Mouse (Mus musculus): Measurements from ENCODE around the gene Ccdc13. TPM values are rescaled to one million over a fixed set of nuclear protein-coding genes. Genes with fewer than 3 reads are reported as not detected.

Ccdc13 gene
- total and polyA plus RNA-seq, 3 experiments, result 0.25 TPM; not detected in 2

GRCm38 (mm10) chr9:121868236-121868635 lies 29.0 kb upstream of the Ccdc13 start:
- H3K9me3 ChIP-seq (replicated peaks; ENCODE audit: low read length), result no peaks in the 10 kb centered on the region
- DNase-seq (ENCODE audit: extremely low read depth), result no peak
- H3K36me3 ChIP-seq (replicated peaks in 1 of 2; ENCODE audit: control insufficient read depth in 1 of 2, insufficient read depth in 1 of 2, low read length in 1 of 2), result no peaks in the 10 kb centered on the region
- H3K27me3 ChIP-seq (replicated peaks), result peaks cover 8% of the 10 kb centered on the region
- no peaks in the 10 kb centered on the region for H3K4me1 ChIP-seq (ENCODE audit: control insufficient read depth in 1 of 2, insufficient read depth in 2 of 2)
- H3K9ac ChIP-seq (ENCODE audit: insufficient read depth, low read depth), result no peak overlapping the region
- H3K27ac ChIP-seq (ENCODE audit: insufficient read depth, low read depth), result no peak overlapping the region
- H3K79me2 ChIP-seq (replicated peaks; ENCODE audit: control insufficient read depth, extremely low read depth, insufficient read depth, poor library complexity, severe bottlenecking), result no peaks in the 10 kb centered on the region
- TF ChIP-seq MXI1 (IDR thresholded peaks at IDR 0.05; ENCODE audit: low read depth, low read length) (no peak), HCFC1 (IDR thresholded peaks at IDR 0.05; ENCODE audit: low read depth, low read length) (no peak), USF1 (IDR thresholded peaks at IDR 0.05; ENCODE audit: low read depth, low read length) (no peak), CHD1 (IDR thresholded peaks at IDR 0.05; ENCODE audit: low read depth, low read length) (no peak), TBP (conservative IDR thresholded peaks at IDR 0.05; ENCODE audit: low read depth, low read length) (no peak), TCF12 (IDR thresholded peaks at IDR 0.05; ENCODE audit: low read depth, low read length) (no peak), ZC3H11A (IDR thresholded peaks at IDR 0.05; ENCODE audit: low read depth, low read length) (no peak), SMC3 (IDR thresholded peaks at IDR 0.05; ENCODE audit: low read depth, low read length) (no peak), NRF1 (IDR thresholded peaks at IDR 0.05; ENCODE audit: low read depth, low read length) (no peak), ETS1 (conservative IDR thresholded peaks at IDR 0.05; ENCODE audit: low read depth, low read length) (no peak), SIN3A (IDR thresholded peaks at IDR 0.05; ENCODE audit: low read length) (no peak), MYC (IDR thresholded peaks at IDR 0.05; ENCODE audit: low read depth, low read length) (no peak), MAX (IDR thresholded peaks at IDR 0.05; ENCODE audit: low read length) (no peak), IRF4 (IDR thresholded peaks at IDR 0.05; ENCODE audit: low read depth, low read length) (no peak), USF2 (conservative IDR thresholded peaks at IDR 0.05; ENCODE audit: low read depth, low read length) (no peak)
- in situ Hi-C loops (cut with MboI; ENCODE audit: low pct_ligation_motif_present, low pct_unique_long_range_greater_than_20kb, low sequenced_read_pairs) (no loop called here), dilution Hi-C loops (cut with MboI; ENCODE audit: extremely low pct_ligation_motif_present, extremely low pct_unique_long_range_greater_than_20kb, low sequenced_read_pairs) (no loop called here)
- H3K4me3 ChIP-seq (replicated peaks in 1 of 3; ENCODE audit: low read depth in 2 of 3, low read length in 2 of 3, poor library complexity in 1 of 3), result no peak overlapping the region
- no peak overlapping the region for H3K4me2 ChIP-seq (ENCODE audit: insufficient read depth, low read depth, poor library complexity, severe bottlenecking)

GRCm38 (mm10) chr9:121867632-121868031 lies 28.4 kb upstream of the Ccdc13 start:
- Histone ChIP-seq H3K27me3 (replicated peaks) (peaks cover 8% of the 10 kb centered on the region), H3K4me2 (ENCODE audit: insufficient read depth, low read depth, poor library complexity, severe bottlenecking) (no peak overlapping the region), H3K4me1 (ENCODE audit: control insufficient read depth in 1 of 2, insufficient read depth in 2 of 2) (no peaks in the 10 kb centered on the region), H3K79me2 (replicated peaks; ENCODE audit: control insufficient read depth, extremely low read depth, insufficient read depth, poor library complexity, severe bottlenecking) (no peaks in the 10 kb centered on the region), H3K36me3 (replicated peaks in 1 of 2; ENCODE audit: control insufficient read depth in 1 of 2, insufficient read depth in 1 of 2, low read length in 1 of 2) (no peaks in the 10 kb centered on the region), H3K4me3 (replicated peaks in 1 of 3; ENCODE audit: low read depth in 2 of 3, low read length in 2 of 3, poor library complexity in 1 of 3) (no peak overlapping the region), H3K27ac (ENCODE audit: insufficient read depth, low read depth) (no peak overlapping the region), H3K9ac (ENCODE audit: insufficient read depth, low read depth) (no peak overlapping the region), H3K9me3 (replicated peaks; ENCODE audit: low read length) (no peaks in the 10 kb centered on the region)
- in situ Hi-C loops (cut with MboI; ENCODE audit: low pct_ligation_motif_present, low pct_unique_long_range_greater_than_20kb, low sequenced_read_pairs) (no loop called here), dilution Hi-C loops (cut with MboI; ENCODE audit: extremely low pct_ligation_motif_present, extremely low pct_unique_long_range_greater_than_20kb, low sequenced_read_pairs) (no loop called here)
- TF ChIP-seq MAZ (IDR thresholded peaks at IDR 0.05; ENCODE audit: low read depth, low read length) (no peak), E2F4 (IDR thresholded peaks at IDR 0.05; ENCODE audit: insufficient replicate concordance, low read depth, low read length) (no peak), CTCF (conservative IDR thresholded peaks at IDR 0.05 in 1 of 2, IDR thresholded peaks at IDR 0.05 in 1 of 2; ENCODE audit: low read depth in 2 of 2, low read length in 2 of 2) (no peak), USF1 (IDR thresholded peaks at IDR 0.05; ENCODE audit: low read depth, low read length) (no peak), MAX (IDR thresholded peaks at IDR 0.05; ENCODE audit: low read length) (no peak), IRF4 (IDR thresholded peaks at IDR 0.05; ENCODE audit: low read depth, low read length) (no peak), TCF12 (IDR thresholded peaks at IDR 0.05; ENCODE audit: low read depth, low read length) (no peak), CHD1 (IDR thresholded peaks at IDR 0.05; ENCODE audit: low read depth, low read length) (no peak), SIN3A (IDR thresholded peaks at IDR 0.05; ENCODE audit: low read length) (no peak), ETS1 (conservative IDR thresholded peaks at IDR 0.05; ENCODE audit: low read depth, low read length) (no peak), RCOR1 (conservative IDR thresholded peaks at IDR 0.05; ENCODE audit: low read depth, low read length) (no peak), NRF1 (IDR thresholded peaks at IDR 0.05; ENCODE audit: low read depth, low read length) (no peak), ELF1 (IDR thresholded peaks at IDR 0.05; ENCODE audit: low read depth, low read length) (no peak), GABPA (IDR thresholded peaks at IDR 0.05; ENCODE audit: insufficient replicate concordance, low read depth, low read length) (no peak), NELFE (IDR thresholded peaks at IDR 0.05; ENCODE audit: low read depth, low read length) (no peak), MYC (IDR thresholded peaks at IDR 0.05; ENCODE audit: low read depth, low read length) (no peak), POLR2AphosphoS2 (IDR thresholded peaks at IDR 0.05; ENCODE audit: low read depth, low read length) (no peak), HCFC1 (IDR thresholded peaks at IDR 0.05; ENCODE audit: low read depth, low read length) (no peak), BHLHE40 (IDR thresholded peaks at IDR 0.05; ENCODE audit: low read depth, low read length) (no peak)
- no peak for DNase-seq (ENCODE audit: extremely low read depth)
